Comparison of ENCODE assay signal across 11 mouse cellular contexts in genomic region chr5:24919155-24919554, GRCm38 (mm10).
DNase-seq lines count a peak whose midpoint lies in the region; ATAC-seq and TF ChIP-seq lines count a peak whose summit lies in the region.
"Had no signal": no experiment of that assay in that cellular context is flagged by ENCODE, and none has a peak within 500 bp of the region (broad histone marks: within the 10 kb centered on the region; RNA-seq: fewer than 3 reads in every experiment).

No protein-coding gene starts in this region.

- H3K27me3 ChIP-seq in hindbrain, embryonic 15.5 days: no peaks in the 10 kb centered on the region
- H3K27me3 ChIP-seq in hindbrain, embryonic 12.5 days: no peaks in the 10 kb centered on the region
- no peaks in the 10 kb centered on the region for H3K27me3 ChIP-seq in midbrain, postnatal 0 days (ENCODE audit: insufficient read depth, low read length)
- no peaks in the 10 kb centered on the region for H3K27me3 ChIP-seq in midbrain, embryonic 11.5 days (ENCODE audit: control insufficient read depth, insufficient read depth, low read length)
- H3K27me3 ChIP-seq in intestine, embryonic 15.5 days (replicated peaks): no peaks in the 10 kb centered on the region
- no peaks in the 10 kb centered on the region for H3K27me3 ChIP-seq in neural tube, embryonic 14.5 days (ENCODE audit: control insufficient read depth, insufficient read depth, low read length)

- H3K27ac ChIP-seq in hindbrain, embryonic 15.5 days (replicated peaks): no peak overlapping the region
- no peak overlapping the region for H3K27ac ChIP-seq in hindbrain, embryonic 12.5 days
- H3K27ac ChIP-seq in midbrain, postnatal 0 days (ENCODE audit: low read depth, low read length): no peak overlapping the region
- no peak overlapping the region for H3K27ac ChIP-seq in midbrain, embryonic 11.5 days (ENCODE audit: low read depth, low read length)
- no peak overlapping the region for H3K27ac ChIP-seq in intestine, embryonic 15.5 days
- no peak overlapping the region for H3K27ac ChIP-seq in neural tube, embryonic 14.5 days (ENCODE audit: low read depth, low read length)

- H3K9ac ChIP-seq in hindbrain, embryonic 15.5 days: no peak overlapping the region
- H3K9ac ChIP-seq in hindbrain, embryonic 12.5 days: no peak overlapping the region
- no peak overlapping the region for H3K9ac ChIP-seq in midbrain, postnatal 0 days (replicated peaks; ENCODE audit: low read length, poor library complexity, severe bottlenecking)
- no peak overlapping the region for H3K9ac ChIP-seq in midbrain, embryonic 11.5 days (ENCODE audit: low read length)
- H3K9ac ChIP-seq in intestine, embryonic 15.5 days: no peak overlapping the region
- H3K9ac ChIP-seq in neural tube, embryonic 14.5 days (replicated peaks; ENCODE audit: low read depth, low read length): no peak overlapping the region

- 77% methylated on average over 1 of the region's 1 CpGs for WGBS in hindbrain, embryonic 15.5 days
- WGBS in hindbrain, embryonic 12.5 days: 95% methylated on average over 1 of the region's 1 CpGs
- whole genome bisulfite sequencing in midbrain, postnatal 0 days: 88% methylated on average over 1 of the region's 1 CpGs
- WGBS in midbrain, embryonic 11.5 days: 96% methylated on average over 1 of the region's 1 CpGs
- WGBS in intestine, embryonic 15.5 days: 80% methylated on average over 1 of the region's 1 CpGs
- WGBS in neural tube, embryonic 14.5 days: 71% methylated on average over 1 of the region's 1 CpGs

- no peaks in the 10 kb centered on the region for H3K9me3 ChIP-seq in hindbrain, embryonic 15.5 days
- no peaks in the 10 kb centered on the region for H3K9me3 ChIP-seq in hindbrain, embryonic 12.5 days (replicated peaks)
- no peaks in the 10 kb centered on the region for H3K9me3 ChIP-seq in midbrain, postnatal 0 days (ENCODE audit: low read length)
- H3K9me3 ChIP-seq in midbrain, embryonic 11.5 days (ENCODE audit: control insufficient read depth, low read length): no peaks in the 10 kb centered on the region
- H3K9me3 ChIP-seq in intestine, embryonic 15.5 days: no peaks in the 10 kb centered on the region
- H3K9me3 ChIP-seq in neural tube, embryonic 14.5 days (ENCODE audit: control insufficient read depth, low read length): no peaks in the 10 kb centered on the region
- H3K9me3 ChIP-seq: G1E had no signal

- H3K4me2 ChIP-seq in hindbrain, embryonic 15.5 days: no peak overlapping the region
- no peak overlapping the region for H3K4me2 ChIP-seq in hindbrain, embryonic 12.5 days (replicated peaks)
- no peak overlapping the region for H3K4me2 ChIP-seq in midbrain, postnatal 0 days (ENCODE audit: low read depth, low read length, poor library complexity, severe bottlenecking)
- H3K4me2 ChIP-seq in midbrain, embryonic 11.5 days: no peak overlapping the region
- no peak overlapping the region for H3K4me2 ChIP-seq in intestine, embryonic 15.5 days (replicated peaks)
- H3K4me2 ChIP-seq in neural tube, embryonic 14.5 days (ENCODE audit: low read depth, low read length): no peak overlapping the region

- H3K36me3 ChIP-seq in hindbrain, embryonic 15.5 days: no peaks in the 10 kb centered on the region
- H3K36me3 ChIP-seq in hindbrain, embryonic 12.5 days: no peaks in the 10 kb centered on the region
- H3K36me3 ChIP-seq in midbrain, postnatal 0 days (ENCODE audit: insufficient read depth, low read length): no peaks in the 10 kb centered on the region
- no peaks in the 10 kb centered on the region for H3K36me3 ChIP-seq in midbrain, embryonic 11.5 days (ENCODE audit: control insufficient read depth, insufficient read depth, low read length)
- no peaks in the 10 kb centered on the region for H3K36me3 ChIP-seq in intestine, embryonic 15.5 days
- H3K36me3 ChIP-seq in neural tube, embryonic 14.5 days (ENCODE audit: control insufficient read depth, insufficient read depth, low read length): no peaks in the 10 kb centered on the region
- H3K36me3 ChIP-seq: G1E had no signal

- peak; percentile 40 for DNase-seq in midbrain, postnatal 0 days (ENCODE audit: low spot score)
- DNase-seq in midbrain, embryonic 11.5 days (ENCODE audit: low spot score, missing footprints): no peak
- DNase-seq in urinary bladder, postnatal 14 days (ENCODE audit: low spot score): no peak
- DNase-seq: adrenal gland, postnatal 36 days; thymus, postnatal 14 days had no signal

- H3K4me3 ChIP-seq in hindbrain, embryonic 15.5 days: no peak overlapping the region
- no peak overlapping the region for H3K4me3 ChIP-seq in hindbrain, embryonic 12.5 days
- no peak overlapping the region for H3K4me3 ChIP-seq in midbrain, postnatal 0 days (ENCODE audit: low read depth, low read length)
- H3K4me3 ChIP-seq in midbrain, embryonic 11.5 days (ENCODE audit: low read depth, low read length): no peak overlapping the region
- H3K4me3 ChIP-seq in intestine, embryonic 15.5 days (replicated peaks): no peak overlapping the region
- H3K4me3 ChIP-seq in neural tube, embryonic 14.5 days (ENCODE audit: low read depth, low read length): no peak overlapping the region
- H3K4me3 ChIP-seq: megakaryocyte, embryonic 14.5 days had no signal

- peak; percentile 34; the same call in 1 of the 2 replicates for ATAC-seq in hindbrain, embryonic 15.5 days (ENCODE audit: low FRiP score, low read depth)
- ATAC-seq in hindbrain, embryonic 12.5 days (ENCODE audit: low FRiP score): no peak
- no peak for ATAC-seq in midbrain, postnatal 0 days (ENCODE audit: low FRiP score)
- no peak for ATAC-seq in midbrain, embryonic 11.5 days (ENCODE audit: low FRiP score)
- peak; percentile 67 for ATAC-seq in intestine, embryonic 15.5 days
- peak; percentile 69; the same call in 1 of the 2 replicates for ATAC-seq in neural tube, embryonic 14.5 days (ENCODE audit: low read depth)

- H3K4me1 ChIP-seq in hindbrain, embryonic 15.5 days (replicated peaks): 0 out of 2 replicates have a peak, but pooled peaks cover 2% of the 10 kb centered on the region
- H3K4me1 ChIP-seq in hindbrain, embryonic 12.5 days: no peaks in the 10 kb centered on the region
- no peaks in the 10 kb centered on the region for H3K4me1 ChIP-seq in midbrain, postnatal 0 days (ENCODE audit: insufficient read depth, low read length)
- H3K4me1 ChIP-seq in midbrain, embryonic 11.5 days (ENCODE audit: control insufficient read depth, insufficient read depth, low read length): no peaks in the 10 kb centered on the region
- H3K4me1 ChIP-seq in intestine, embryonic 15.5 days (replicated peaks): no peaks in the 10 kb centered on the region
- H3K4me1 ChIP-seq in neural tube, embryonic 14.5 days (ENCODE audit: control insufficient read depth, insufficient read depth, low read length): no peaks in the 10 kb centered on the region

- TF ChIP-seq CTCF in midbrain, postnatal 0 days (IDR thresholded peaks at IDR 0.05): no peak

Comparison
In these comparisons a context has a peak if more than half of its experiments do, and no peak if none do; other contexts are left out.
1. ATAC-seq: peak in hindbrain, embryonic 15.5 days (single experiment), intestine, embryonic 15.5 days (single experiment) and neural tube, embryonic 14.5 days (single experiment); none in hindbrain, embryonic 12.5 days (single experiment), midbrain, postnatal 0 days (single experiment) and midbrain, embryonic 11.5 days (single experiment).